Mouse (Mus musculus) C2C12 (cell line): ENCODE data around the gene Rnf40.
A peak's percentile ranks its signal among the peaks of the same experiment; 100 is the strongest.

Experiments used
- CTCF ChIP-seq: IDR thresholded peaks from one replicate; pipeline ENCODE4 v1.5.1; 2011; ENCODE audit not compliant: control insufficient read depth, insufficient read depth, insufficient read length
- MAX ChIP-seq: IDR thresholded peaks from one replicate; pipeline ENCODE4 v1.6.1; 2011; ENCODE audit warnings: mild to moderate bottlenecking, control low read depth
- MYOD1 ChIP-seq: IDR thresholded peaks from one replicate; pipeline ENCODE4 v1.6.1; 2011; ENCODE audit warnings: low read depth; ENCODE audit not compliant: control insufficient read depth, insufficient read length

DNA sequence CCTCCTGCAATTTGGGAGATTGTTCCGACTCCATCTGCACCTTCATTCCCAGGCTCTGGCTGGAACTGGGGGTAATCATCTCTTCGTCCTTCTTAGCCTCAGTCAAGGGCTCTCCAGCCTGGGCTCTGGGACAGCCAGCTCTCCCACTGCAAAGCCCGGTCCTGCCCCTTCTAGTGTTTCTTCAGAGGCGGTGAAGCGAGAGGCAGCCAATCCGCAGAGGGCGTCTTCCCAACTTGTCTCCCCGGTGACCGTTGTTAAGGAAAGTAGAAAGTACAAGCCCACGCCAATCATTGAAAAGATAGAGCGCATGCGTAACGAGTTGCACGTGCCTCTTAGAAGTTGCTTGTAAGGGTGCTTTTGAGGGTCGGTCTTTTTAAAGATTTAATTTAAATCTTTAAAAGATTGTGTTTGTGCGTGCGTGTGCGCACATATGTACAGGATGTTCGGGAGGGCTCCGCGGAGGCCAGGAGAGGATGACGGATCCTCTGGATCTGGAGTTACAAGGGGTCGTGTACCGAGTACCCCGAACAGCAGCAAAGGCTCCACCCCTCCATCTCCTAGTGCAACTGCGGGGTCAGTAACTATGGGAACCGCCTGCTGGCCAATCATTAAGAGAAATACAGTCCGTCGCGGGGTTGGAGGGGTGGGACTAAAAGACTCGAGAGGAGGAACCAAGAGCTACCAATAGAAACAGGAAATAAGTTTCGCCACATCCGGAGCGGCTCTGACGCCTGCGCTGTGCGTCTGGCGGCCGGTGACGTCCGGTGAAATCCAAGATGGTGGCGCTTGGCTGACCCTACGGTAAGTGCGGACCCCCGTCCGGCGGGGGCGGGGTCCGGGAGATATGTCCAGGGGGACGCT, at the start of gene Rnf40, which contains the start of gene Ccdc189:
- TF ChIP-seq MAX (peak; percentile 73), CTCF (no peak), MYOD1 (no peak)
